Mouse (Mus musculus) intestine, embryonic 15.5 days (tissue): ENCODE data around the gene Mphosph9. TPM values are rescaled to one million over a fixed set of nuclear protein-coding genes. Genes with fewer than 3 reads are reported as not detected.

ENCODE experiments used
- ATAC-seq: fragments of 200-750 bp; cut with Nextera tagmentation; 2 replicates; pipeline ENCODE4 v1.8.0; 2017; ENCODE audit warnings: moderate TSS enrichment, moderate library complexity
- H3K27ac ChIP-seq: fragments of 300-500 bp; sonication (generic); 2 replicates; pipeline ENCODE4 v1.5.1; 2015; ENCODE audit warnings: mild to moderate bottlenecking, inconsistent platforms
- H3K27me3 ChIP-seq: fragments of 300-500 bp; sonication (generic); replicated peaks from 2 replicates; pipeline ENCODE4 v1.6.1; 2015; ENCODE audit warnings: inconsistent platforms
- H3K36me3 ChIP-seq: fragments of 300-500 bp; sonication (generic); 2 replicates; pipeline ENCODE4 v1.6.1; 2015; ENCODE audit warnings: inconsistent platforms
- H3K4me1 ChIP-seq: fragments of 300-500 bp; sonication (generic); replicated peaks from 2 replicates; pipeline ENCODE4 v1.6.1; 2015; ENCODE audit warnings: inconsistent platforms
- H3K4me2 ChIP-seq: fragments of 300-500 bp; sonication (generic); replicated peaks from 2 replicates; pipeline ENCODE4 v1.6.1; 2015; ENCODE audit warnings: mild to moderate bottlenecking, inconsistent platforms
- H3K4me3 ChIP-seq: fragments of 300-500 bp; sonication (generic); replicated peaks from 2 replicates; pipeline ENCODE4 v1.5.1; 2015; ENCODE audit warnings: inconsistent platforms
- H3K9ac ChIP-seq: fragments of 300-500 bp; sonication (generic); 2 replicates; pipeline ENCODE4 v1.6.1; 2015; ENCODE audit warnings: inconsistent platforms
- H3K9me3 ChIP-seq: fragments of 300-500 bp; sonication (generic); 2 replicates; pipeline ENCODE4 v1.6.1; 2016; ENCODE audit warnings: inconsistent platforms
- WGBS: fragments of 180-500 bp; shearing (Covaris S2); methylation state at CpG from one replicate; pipeline ENCODE4 v1.1.7; 2015; 5-methylcytosine and 5-hydroxymethylcytosine counted together
- polyA plus RNA-seq: library from polyadenylated mRNA; unstranded; fragments of >200 nt; fragmentation: Nextera tagmentation; extraction: Ambion mirVana; gene quantifications from 2 replicates; pipeline ENCODE4 v1.2.1, GENCODE M21; 2015

The Mphosph9 gene
- polyA plus RNA-seq, 1 experiment from 2014 or later = 10.3 TPM

DNA sequence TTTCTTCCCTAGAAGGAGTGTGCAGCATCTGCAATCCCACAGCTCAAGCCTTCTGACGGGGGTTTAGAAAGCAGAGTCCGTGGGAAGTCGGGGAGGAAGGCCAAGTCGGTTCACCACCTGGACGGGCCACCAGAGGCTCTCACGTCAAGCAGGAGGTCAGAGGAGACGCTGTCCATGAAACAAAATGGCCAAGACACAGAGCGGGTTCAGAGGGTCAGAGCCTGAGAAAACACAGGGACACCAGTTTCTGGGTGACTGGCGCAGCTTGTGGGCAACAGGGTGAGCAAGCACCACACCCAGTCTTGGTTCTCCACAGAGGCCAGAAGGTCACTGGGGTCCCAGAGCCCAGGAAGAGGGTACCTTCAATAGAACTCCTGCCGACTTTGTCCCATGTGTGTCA, 112.1 kb downstream of the Mphosph9 start:
- peaks cover under 1% of the 10 kb centered on the region; the same call in 1 of the 2 replicates for H3K4me1 ChIP-seq
- no peak for ATAC-seq
- no peak overlapping the region for H3K9ac ChIP-seq
- no peak overlapping the region for H3K4me3 ChIP-seq
- H3K4me2 ChIP-seq = no peak overlapping the region
- no peaks in the 10 kb centered on the region for H3K27me3 ChIP-seq
- 77% methylated on average over 10 of the region's 10 CpGs for WGBS
- H3K27ac ChIP-seq = no peak overlapping the region
- H3K9me3 ChIP-seq = no peaks in the 10 kb centered on the region
- H3K36me3 ChIP-seq = no peaks in the 10 kb centered on the region

GRCm38 (mm10) chr5:124214516-124215145, 113.1 kb downstream of the Mphosph9 start:
- Histone ChIP-seq H3K4me3 (no peak overlapping the region), H3K4me1 (no peaks in the 10 kb centered on the region), H3K27ac (0 out of 2 replicates have a peak overlapping the region, but pooled peaks have one; percentile 40), H3K27me3 (no peaks in the 10 kb centered on the region), H3K9ac (no peak overlapping the region), H3K36me3 (no peaks in the 10 kb centered on the region), H3K9me3 (no peaks in the 10 kb centered on the region), H3K4me2 (no peak overlapping the region)
- ATAC-seq = no peak
- 79% methylated on average over 14 of the region's 14 CpGs for WGBS

- WGBS = 73% methylated on average over 13 of the region's 13 CpGs
- H3K27ac ChIP-seq = 0 out of 2 replicates have a peak overlapping the region, but pooled peaks have one; percentile 40
- no peaks in the 10 kb centered on the region for H3K27me3 ChIP-seq
- no peaks in the 10 kb centered on the region for H3K36me3 ChIP-seq
- H3K4me3 ChIP-seq = no peak overlapping the region
- no peak for ATAC-seq
- no peak overlapping the region for H3K9ac ChIP-seq
- H3K9me3 ChIP-seq = no peaks in the 10 kb centered on the region
- no peaks in the 10 kb centered on the region for H3K4me1 ChIP-seq
- no peak overlapping the region for H3K4me2 ChIP-seq
Observed at GRCm38 (mm10) chr5:124213588-124214469, 113.9 kb downstream of the Mphosph9 start.

- H3K9ac ChIP-seq = no peak overlapping the region
- H3K9me3 ChIP-seq = no peaks in the 10 kb centered on the region
- H3K4me2 ChIP-seq = no peak overlapping the region
- no peaks in the 10 kb centered on the region for H3K27me3 ChIP-seq
- H3K4me1 ChIP-seq = peaks cover 14% of the 10 kb centered on the region
- no peak overlapping the region for H3K27ac ChIP-seq
- no peaks in the 10 kb centered on the region for H3K36me3 ChIP-seq
- H3K4me3 ChIP-seq = no peak overlapping the region
- WGBS = 85% methylated on average over 2 of the region's 2 CpGs
- no peak for ATAC-seq
Observed at GRCm38 (mm10) chr5:124211669-124212068, 116.1 kb downstream of the Mphosph9 start.

- Histone ChIP-seq H3K27me3 (no peaks in the 10 kb centered on the region), H3K4me3 (no peak overlapping the region), H3K4me2 (no peak overlapping the region), H3K9me3 (no peaks in the 10 kb centered on the region), H3K4me1 (peaks cover 19% of the 10 kb centered on the region), H3K27ac (no peak overlapping the region), H3K36me3 (no peaks in the 10 kb centered on the region), H3K9ac (no peak overlapping the region)
- no peak for ATAC-seq
- WGBS = 89% methylated on average over 8 of the region's 8 CpGs
Observed at GRCm38 (mm10) chr5:124211234-124211633, 116.5 kb downstream of the Mphosph9 start.

DNA sequence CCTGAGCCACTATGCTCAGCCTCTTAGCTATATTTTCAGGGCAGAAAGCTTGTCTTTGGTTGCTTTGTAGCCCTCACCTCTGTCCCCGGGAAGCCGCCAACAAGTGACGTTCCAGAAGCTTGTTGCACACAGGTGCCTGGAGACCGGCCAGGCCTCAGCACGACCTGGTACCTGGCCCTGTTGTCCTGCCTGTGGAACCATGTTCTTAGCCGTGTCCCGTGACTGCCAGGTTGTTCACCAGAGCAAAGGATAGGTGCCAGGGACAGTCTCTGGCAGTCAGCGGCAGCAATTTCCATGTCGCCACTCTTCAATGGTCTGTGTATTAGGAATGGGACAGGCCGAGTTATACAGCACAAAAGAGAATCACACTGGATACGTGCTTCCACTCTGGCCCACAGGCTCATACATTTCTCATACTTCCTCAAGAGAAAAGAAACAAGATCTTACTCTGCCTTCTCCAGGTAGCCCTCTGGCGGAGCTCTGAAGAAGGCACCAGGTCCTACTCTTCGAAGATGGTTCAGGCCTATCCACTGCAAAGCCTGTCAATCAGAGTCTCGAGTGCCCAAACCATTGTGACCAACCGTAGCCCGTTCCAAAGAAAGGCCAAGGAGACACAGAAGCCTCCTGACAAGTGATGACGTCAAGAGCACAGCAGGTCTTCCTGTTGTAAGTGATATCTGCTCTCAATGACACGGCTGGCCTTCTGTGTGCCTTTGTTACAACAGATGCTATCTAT, 117.3 kb downstream of the Mphosph9 start:
- Histone ChIP-seq H3K9ac (no peak overlapping the region), H3K27me3 (no peaks in the 10 kb centered on the region), H3K36me3 (no peaks in the 10 kb centered on the region), H3K4me1 (peaks cover 21% of the 10 kb centered on the region), H3K4me2 (no peak overlapping the region), H3K4me3 (no peak overlapping the region), H3K9me3 (no peaks in the 10 kb centered on the region), H3K27ac (no peak overlapping the region)
- WGBS = 79% methylated on average over 18 of the region's 18 CpGs
- ATAC-seq = no peak

GRCm38 (mm10) chr5:124209850-124210249, 117.9 kb downstream of the Mphosph9 start:
- Histone ChIP-seq H3K4me3 (no peak overlapping the region), H3K9ac (no peak overlapping the region), H3K36me3 (no peaks in the 10 kb centered on the region), H3K4me1 (peaks cover 21% of the 10 kb centered on the region), H3K27ac (no peak overlapping the region), H3K9me3 (no peaks in the 10 kb centered on the region), H3K4me2 (no peak overlapping the region), H3K27me3 (no peaks in the 10 kb centered on the region)
- ATAC-seq = no peak
- WGBS = 50% methylated on average over 6 of the region's 6 CpGs

GRCm38 (mm10) chr5:124208030-124208429, 119.7 kb downstream of the Mphosph9 start:
- Histone ChIP-seq H3K9ac (no peak overlapping the region), H3K27ac (no peak overlapping the region), H3K4me2 (no peak overlapping the region), H3K27me3 (no peaks in the 10 kb centered on the region), H3K4me1 (peaks cover 27% of the 10 kb centered on the region), H3K9me3 (no peaks in the 10 kb centered on the region), H3K36me3 (no peaks in the 10 kb centered on the region), H3K4me3 (no peak overlapping the region)
- ATAC-seq = no peak; the same call in 1 of the 2 replicates
- 67% methylated on average over 8 of the region's 8 CpGs for WGBS

DNA sequence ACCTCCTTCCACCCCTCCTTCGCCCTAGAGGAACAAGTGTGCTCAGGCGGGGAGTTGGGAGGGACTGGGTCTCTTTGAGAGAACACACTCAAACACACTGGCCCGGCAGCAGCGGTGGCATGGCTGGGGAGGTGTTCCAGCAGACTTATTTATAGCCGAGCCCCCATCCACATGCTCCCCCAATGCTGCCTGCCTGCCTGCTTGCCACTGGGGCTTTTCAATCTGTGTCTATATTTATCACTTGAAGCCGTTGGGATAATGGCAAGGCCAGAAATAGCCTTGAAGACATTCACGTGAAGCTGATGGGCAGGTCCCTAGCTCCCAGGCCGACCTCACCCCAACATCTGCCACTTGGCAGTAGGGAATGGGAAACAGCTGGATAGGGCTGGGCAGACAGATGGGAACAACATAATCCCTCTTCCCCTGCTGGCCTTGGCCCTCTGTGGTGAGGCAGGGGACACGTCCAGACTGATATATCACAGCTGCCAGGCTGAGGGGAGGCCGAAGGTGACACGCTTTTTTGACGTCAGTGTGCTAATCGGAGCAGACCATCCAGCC, 121.2 kb downstream of the Mphosph9 start:
- 38% methylated on average over 13 of the region's 13 CpGs for whole genome bisulfite sequencing
- Histone ChIP-seq H3K36me3 (no peaks in the 10 kb centered on the region), H3K27ac (0 out of 2 replicates have a peak overlapping the region, but pooled peaks have one; percentile 22), H3K4me3 (no peak overlapping the region), H3K4me2 (no peak overlapping the region), H3K9me3 (no peaks in the 10 kb centered on the region), H3K9ac (no peak overlapping the region), H3K27me3 (no peaks in the 10 kb centered on the region), H3K4me1 (peaks cover 37% of the 10 kb centered on the region)
- ATAC-seq = no peak; the same call in 1 of the 2 replicates

DNA sequence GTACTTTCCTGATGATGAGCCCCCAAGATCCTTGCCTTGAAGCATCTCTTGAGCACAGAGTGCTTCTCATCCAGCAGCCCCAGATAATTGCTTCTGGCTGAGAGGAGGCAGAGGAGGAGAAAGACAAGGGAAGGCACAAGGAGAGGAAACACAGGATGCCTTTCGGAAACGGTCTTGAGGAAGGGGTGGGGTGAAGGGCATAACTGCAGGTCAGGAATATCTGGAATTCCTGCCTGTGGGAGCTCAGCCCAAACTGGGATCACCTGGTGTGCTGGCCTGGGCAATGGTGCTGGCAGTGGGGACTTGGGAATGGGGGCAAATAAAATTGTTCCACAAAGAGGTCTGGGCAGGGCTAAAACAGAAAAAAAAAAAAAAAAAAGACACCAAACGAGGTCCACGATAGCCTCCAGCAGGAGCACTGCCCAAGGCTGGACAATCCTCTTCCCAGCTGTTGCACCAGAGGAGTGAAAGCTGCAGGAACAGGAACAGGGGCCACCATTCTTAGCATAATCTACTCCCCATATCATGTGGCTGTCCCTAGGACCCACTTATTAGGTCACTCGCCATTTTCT, 121.9 kb downstream of the Mphosph9 start:
- H3K27ac ChIP-seq = no peak overlapping the region
- H3K9ac ChIP-seq = no peak overlapping the region
- 42% methylated on average over 5 of the region's 5 CpGs for WGBS

GRCm38 (mm10) chr5:124205211-124205610, 122.6 kb downstream of the Mphosph9 start:
- no peak for ATAC-seq
- no peaks in the 10 kb centered on the region for H3K36me3 ChIP-seq
- H3K9ac ChIP-seq = no peak overlapping the region
- H3K27ac ChIP-seq = no peak overlapping the region
- WGBS = 78% methylated on average over 9 of the region's 9 CpGs
- no peak overlapping the region for H3K4me2 ChIP-seq
- no peak overlapping the region for H3K4me3 ChIP-seq
- H3K9me3 ChIP-seq = no peaks in the 10 kb centered on the region
- H3K4me1 ChIP-seq = peaks cover 47% of the 10 kb centered on the region
- H3K27me3 ChIP-seq = no peaks in the 10 kb centered on the region

More for the DNA sequence above, 121.9 kb downstream of the Mphosph9 start:
- Histone ChIP-seq H3K4me1 (peaks cover 40% of the 10 kb centered on the region), H3K9me3 (no peaks in the 10 kb centered on the region), H3K27me3 (no peaks in the 10 kb centered on the region), H3K36me3 (no peaks in the 10 kb centered on the region), H3K4me2 (no peak overlapping the region), H3K4me3 (no peak overlapping the region)
- no peak for ATAC-seq
